Mouse (Mus musculus): ENCODE results near the gene Pccb. TPM values are rescaled to one million over a fixed set of nuclear protein-coding genes. Genes with fewer than 3 reads are reported as not detected.

Pccb gene
- total RNA-seq, 4 experiments from 2014 or later: 42.8 to 54.5 (median 47.5) TPM

GRCm38 (mm10) chr9:101045710-101046338 is 11.1 kb upstream of the Pccb start:
- DNase-seq (ENCODE audit: low spot score in 2 of 2): no peak

DNA sequence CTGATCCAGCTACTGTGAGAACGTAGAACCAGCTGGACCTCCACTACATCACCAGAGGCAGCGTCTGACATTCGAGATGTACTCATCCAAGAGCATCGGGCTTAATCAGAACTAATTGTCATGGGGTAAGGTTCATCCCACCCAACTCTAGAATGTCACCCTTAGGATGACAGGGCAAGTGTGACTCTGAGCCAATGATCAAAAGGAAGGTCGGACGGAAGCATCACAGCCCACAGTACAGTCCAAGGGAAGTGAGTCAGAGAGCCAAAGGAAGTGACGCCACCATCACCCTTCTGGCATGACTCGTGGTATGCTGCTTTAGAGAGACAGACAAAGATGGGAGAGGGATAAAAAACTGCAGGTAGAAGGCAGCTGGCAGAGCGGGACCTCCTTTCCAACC is 7.6 kb upstream of the Pccb start:
- DNase-seq (ENCODE audit: low spot score in 2 of 2): no peak

GRCm38 (mm10) chr9:101041508-101041907 is 6.8 kb upstream of the Pccb start:
- DNase-seq (ENCODE audit: low spot score in 2 of 2): no peak

GRCm38 (mm10) chr9:101038634-101039033 is 3.9 kb upstream of the Pccb start:
- no peak for DNase-seq (ENCODE audit: low spot score in 2 of 2)

GRCm38 (mm10) chr9:101037396-101037795 is 2.7 kb upstream of the Pccb start:
- no peak for DNase-seq (ENCODE audit: low spot score in 2 of 2)

- DNase-seq (ENCODE audit: low spot score in 2 of 2): no peak
These were observed 2.2 kb upstream of the Pccb start for GRCm38 (mm10) chr9:101036876-101037275.

GRCm38 (mm10) chr9:101035836-101036596 is 1.3 kb upstream of the Pccb start:
- no peak for DNase-seq (ENCODE audit: low spot score in 2 of 2)

GRCm38 (mm10) chr9:101033761-101034447 is 794 bp downstream of the Pccb start:
- DNase-seq (ENCODE audit: low spot score in 2 of 2): no peak

DNA sequence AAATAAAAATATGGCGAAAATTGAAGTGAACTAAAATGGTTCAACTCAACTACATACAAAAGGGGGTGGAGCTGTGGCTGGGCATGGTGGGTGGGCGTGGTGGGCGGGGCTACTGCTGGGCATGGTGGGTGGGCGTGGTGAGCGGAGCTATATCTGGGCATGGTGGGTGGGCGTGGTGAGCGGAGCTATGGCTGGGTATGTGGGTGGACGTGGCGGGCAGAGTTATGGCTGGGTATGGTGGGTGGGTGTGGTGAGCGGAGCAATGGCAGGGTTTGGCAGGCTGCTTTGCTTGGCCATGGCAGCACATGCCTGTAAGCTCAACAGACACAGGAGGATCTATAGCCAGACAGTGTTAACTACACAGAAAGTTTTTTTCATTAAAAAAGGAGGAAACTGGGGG is 15.9 kb downstream of the Pccb start:
- no peak for DNase-seq (ENCODE audit: low spot score in 2 of 2)

DNA sequence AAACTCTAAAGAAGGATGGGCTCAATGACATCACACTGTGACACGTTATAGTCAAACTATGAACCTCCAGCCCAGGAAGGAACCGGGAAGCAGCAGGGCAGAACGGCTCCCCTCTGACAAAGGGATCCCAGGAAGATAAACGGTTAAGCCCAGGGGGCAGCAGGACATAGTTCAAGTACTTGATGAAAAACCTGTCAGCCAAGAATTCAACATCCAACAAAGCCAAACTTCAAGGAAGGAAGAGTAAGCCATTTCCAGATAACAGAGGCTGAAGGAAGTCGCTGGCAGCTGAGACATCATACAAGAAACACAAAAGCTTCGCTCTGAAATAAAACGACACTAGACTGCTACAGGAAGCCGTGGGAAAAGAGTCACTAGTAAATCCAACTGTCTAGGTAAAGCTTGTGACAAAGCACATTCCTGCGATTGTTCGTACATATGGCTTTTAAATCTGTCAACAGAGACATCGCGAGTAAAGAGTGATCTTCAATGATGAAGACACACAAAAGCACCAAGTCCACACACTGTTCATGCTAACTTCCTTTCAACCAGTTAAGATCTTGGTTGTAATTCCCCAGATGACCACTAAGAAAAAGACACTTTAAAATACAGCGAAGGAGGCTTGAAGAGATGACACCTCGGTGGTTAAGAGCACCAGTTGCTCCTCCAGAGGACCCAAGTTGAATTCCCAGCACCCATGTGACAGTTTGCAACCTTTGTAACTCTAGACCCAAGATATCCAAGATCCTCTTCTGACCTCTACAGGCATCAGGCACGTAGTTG is 16.8 kb downstream of the Pccb start:
- no peak for DNase-seq (ENCODE audit: low spot score in 2 of 2)

DNA sequence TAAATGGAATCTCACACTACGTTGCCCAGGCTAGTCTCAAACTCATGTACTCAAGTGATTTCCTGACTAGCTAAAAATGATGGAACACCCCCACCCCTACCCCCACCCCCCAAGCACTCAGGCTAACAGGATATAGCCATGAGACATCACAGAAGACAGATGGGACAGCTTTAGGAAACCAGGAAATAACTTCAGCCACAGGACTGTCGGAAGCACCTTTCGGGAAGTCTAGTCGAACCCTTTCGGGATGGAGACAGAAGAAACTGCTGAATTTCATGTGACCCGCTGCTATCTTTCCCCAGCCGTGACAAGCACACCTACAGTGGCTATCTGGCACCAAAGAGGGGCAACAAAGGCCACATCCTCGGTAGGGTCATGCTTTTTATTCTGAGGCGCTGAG is 19.4 kb downstream of the Pccb start:
- no peak for DNase-seq (ENCODE audit: low spot score in 2 of 2)

DNA sequence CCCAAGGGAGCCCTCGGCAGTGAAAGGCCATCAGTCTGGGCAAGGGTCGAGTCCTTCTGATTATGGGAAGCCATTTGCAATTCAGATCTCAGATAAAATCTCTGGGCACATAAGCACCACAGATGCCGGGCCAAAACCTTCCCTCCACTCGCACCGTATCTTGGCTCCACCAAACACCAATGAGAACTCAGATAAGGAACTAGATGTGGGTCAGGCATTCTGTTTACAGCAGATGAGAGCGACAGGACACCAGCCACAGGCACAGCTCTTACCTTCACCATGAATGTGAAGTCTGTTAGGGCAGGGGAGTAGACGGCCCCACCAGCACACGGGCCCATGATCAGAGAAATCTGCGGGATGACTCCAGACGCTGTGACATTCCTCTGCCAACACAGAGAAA is 22.3 kb downstream of the Pccb start:
- DNase-seq (ENCODE audit: low spot score in 2 of 2): no peak

GRCm38 (mm10) chr9:101005866-101006265 is 28.8 kb downstream of the Pccb start:
- no peak for DNase-seq (ENCODE audit: low spot score in 2 of 2)

- DNase-seq (ENCODE audit: low spot score in 2 of 2): no peak
These were observed 31.4 kb downstream of the Pccb start for GRCm38 (mm10) chr9:101003302-101003701.

DNA sequence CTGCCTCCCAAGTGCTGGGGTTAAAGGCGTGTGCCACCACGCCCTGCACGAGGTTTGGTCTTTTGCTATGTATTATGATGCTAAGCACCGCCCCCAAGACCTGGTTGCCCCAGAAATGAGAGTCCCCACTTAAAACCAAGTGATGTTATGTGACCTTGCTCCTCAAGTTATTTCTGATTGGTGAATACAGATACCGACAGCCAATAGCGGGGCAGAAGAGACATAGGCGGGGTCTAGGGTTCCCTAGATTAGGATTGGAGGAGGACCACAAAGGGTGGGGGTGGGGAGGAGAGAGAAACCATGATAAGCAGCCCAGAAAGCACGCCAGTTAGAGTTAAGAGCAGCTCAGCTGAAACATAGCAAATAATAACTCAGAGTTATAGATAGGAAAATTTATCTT is 31.9 kb downstream of the Pccb start:
- no peak for DNase-seq (ENCODE audit: low spot score in 2 of 2)

DNA sequence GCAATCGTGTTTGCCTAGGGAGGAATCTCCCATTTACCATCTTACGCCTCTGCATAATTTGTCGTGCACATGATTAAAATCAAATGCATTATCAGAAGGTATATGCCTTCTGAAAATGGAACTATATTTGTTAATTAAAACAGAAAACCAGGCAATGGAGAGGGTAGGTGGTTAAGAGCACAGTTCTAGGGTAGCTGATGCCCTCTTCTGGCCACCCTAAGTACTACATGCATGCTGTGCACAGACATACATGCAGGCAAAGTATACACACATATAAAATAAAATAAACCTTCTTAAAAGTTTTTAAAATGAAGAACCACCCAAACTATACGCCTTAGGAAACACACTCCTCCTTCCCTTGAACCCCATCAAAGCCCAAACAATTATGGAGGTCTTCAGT is 32.6 kb downstream of the Pccb start:
- no peak for DNase-seq (ENCODE audit: low spot score in 2 of 2)

DNA sequence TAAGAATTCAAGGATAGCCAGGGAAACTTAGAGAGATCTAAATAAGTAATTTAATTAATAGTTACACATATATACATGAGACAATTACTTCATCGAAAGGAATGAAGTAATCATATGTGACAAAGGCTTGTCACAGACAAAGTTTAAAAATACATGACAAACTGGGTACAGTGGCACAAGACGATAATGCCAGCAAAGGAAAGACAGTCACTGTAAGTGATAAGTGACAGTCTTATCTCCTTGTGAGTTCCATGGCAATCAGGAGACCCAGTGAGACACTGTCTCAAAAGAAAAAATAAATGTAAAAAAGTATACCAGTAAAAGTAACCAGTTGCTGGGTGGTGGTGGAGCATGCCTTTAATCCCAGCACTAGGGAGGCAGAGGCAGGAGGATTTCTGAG is 37.6 kb downstream of the Pccb start:
- no peak for DNase-seq (ENCODE audit: low spot score in 2 of 2)

GRCm38 (mm10) chr9:100993937-100994336 is 40.8 kb downstream of the Pccb start:
- no peak for DNase-seq (ENCODE audit: low spot score in 2 of 2)

GRCm38 (mm10) chr9:100992191-100992590 is 42.5 kb downstream of the Pccb start:
- no peak for DNase-seq (ENCODE audit: low spot score in 2 of 2)

DNA sequence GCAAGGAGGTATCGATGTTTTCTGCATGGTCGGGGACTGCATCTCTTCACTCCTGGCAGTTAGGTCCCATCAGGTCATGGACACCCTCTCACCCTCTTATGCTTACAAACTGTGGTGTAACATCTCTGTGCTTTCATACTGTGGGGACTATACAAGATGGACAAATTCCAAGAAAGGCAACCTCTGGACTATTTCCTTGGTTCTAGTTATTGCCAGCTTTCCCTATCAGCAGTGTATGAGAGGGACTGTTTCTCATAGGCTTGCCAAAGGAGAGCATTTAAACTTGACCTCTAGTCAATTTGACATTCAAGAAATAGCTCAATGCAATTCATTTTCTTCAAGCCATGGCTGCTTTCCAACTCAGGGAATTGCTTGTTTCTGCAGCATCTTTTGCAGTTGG is 43.4 kb downstream of the Pccb start:
- no peak for DNase-seq (ENCODE audit: low spot score in 2 of 2)

GRCm38 (mm10) chr9:100990609-100991008 is 44.1 kb downstream of the Pccb start:
- DNase-seq (ENCODE audit: low spot score in 2 of 2): no peak

DNA sequence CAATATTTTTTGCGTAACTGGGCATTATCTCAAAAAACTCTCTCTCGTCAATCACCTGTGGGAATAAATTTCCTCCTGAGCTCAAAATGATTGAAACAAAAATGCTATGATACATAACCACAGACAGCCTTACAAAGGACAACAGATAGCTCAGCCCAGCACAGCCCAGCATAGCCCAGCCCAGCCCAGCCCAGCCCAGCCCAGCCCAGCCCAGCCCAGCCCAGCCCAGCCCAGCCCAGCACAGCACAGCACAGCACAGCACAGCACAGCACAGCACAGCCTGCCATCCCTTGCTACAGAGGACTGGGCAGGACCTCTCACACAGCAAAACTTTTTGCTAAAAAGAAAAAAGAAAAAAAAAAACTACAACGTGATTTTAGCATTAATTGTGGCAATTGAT is 46.8 kb downstream of the Pccb start:
- DNase-seq (ENCODE audit: low spot score in 2 of 2): no peak

Measured in layer of hippocampus, adult 8-10 months (tissue).